8 mouse cellular contexts compared by ENCODE assay signal in the genomic region with DNA sequence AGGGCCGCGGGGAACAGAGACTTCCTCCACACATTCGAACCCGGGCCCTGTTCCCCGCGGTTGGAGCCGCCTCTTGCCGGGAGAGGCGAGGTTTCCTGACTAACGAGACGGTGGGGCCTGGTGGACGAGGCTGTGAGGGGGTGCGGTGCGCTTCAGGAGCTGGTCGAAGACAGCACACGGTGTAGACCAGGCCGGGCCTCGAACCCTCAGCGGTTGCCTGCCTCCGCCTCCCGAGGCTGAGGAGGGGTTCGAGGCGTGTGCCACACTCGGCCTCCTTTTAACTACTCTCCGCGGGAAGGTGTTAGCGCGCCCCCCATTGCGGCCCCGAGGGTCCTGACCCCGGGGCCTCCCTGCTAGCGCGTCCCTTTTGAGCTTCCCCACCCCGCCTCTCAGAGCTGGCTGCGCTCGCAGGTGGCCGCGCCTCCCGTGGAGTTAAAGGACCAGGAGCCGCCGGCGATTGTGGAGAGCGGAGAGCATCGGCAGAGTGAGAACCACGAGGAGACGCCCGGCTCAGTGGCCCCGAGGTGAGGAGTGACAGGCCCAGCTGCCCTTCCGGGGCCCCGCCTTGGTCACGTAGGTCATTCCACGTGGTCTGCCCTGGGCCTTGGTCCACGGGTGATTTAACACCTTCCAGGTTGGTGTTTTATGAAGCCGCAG. TPM values are rescaled to one million over a fixed set of nuclear protein-coding genes. Genes with fewer than 3 reads are reported as not detected.
DNase-seq lines count a peak whose midpoint lies in the region; ATAC-seq and TF ChIP-seq lines count a peak whose summit lies in the region.

No protein-coding gene starts in this region.

- peak overlapping the region; percentile 38 for H3K4me3 ChIP-seq in forebrain, embryonic 11.5 days (ENCODE audit: low read depth, low read length)
- peak overlapping the region; percentile 41 for H3K4me3 ChIP-seq in hindbrain, embryonic 14.5 days (replicated peaks; ENCODE audit: low read length)
- peak overlapping the region; percentile 52 for H3K4me3 ChIP-seq in liver, adult 2 months (ENCODE audit: insufficient read depth, low read depth, low read length)
- peak overlapping the region; percentile 43 for H3K4me3 ChIP-seq in midbrain, embryonic 15.5 days

- no peaks in the 10 kb centered on the region for H3K79me2 ChIP-seq in liver, adult 2 months (ENCODE audit: control insufficient read depth, insufficient read depth, low read length)

- whole genome bisulfite sequencing in forebrain, embryonic 11.5 days, result 2% methylated on average over 53 of the region's 54 CpGs
- WGBS in hindbrain, embryonic 14.5 days, result 4% methylated on average over 54 of the region's 54 CpGs
- 5% methylated on average over 52 of the region's 54 CpGs for WGBS in liver, adult 2 months
- 3% methylated on average over 54 of the region's 54 CpGs for WGBS in midbrain, embryonic 15.5 days

- H3K9ac ChIP-seq in forebrain, embryonic 11.5 days (ENCODE audit: low read length), result peak overlapping the region; percentile 57
- H3K9ac ChIP-seq in hindbrain, embryonic 14.5 days, result peak overlapping the region; percentile 54
- H3K9ac ChIP-seq in liver, adult 2 months (ENCODE audit: low read depth, low read length), result peak overlapping the region; percentile 54
- H3K9ac ChIP-seq in midbrain, embryonic 15.5 days, result peak overlapping the region; percentile 21

- no peak overlapping the region for H3K27ac ChIP-seq in forebrain, embryonic 11.5 days (ENCODE audit: low read depth, low read length)
- H3K27ac ChIP-seq in hindbrain, embryonic 14.5 days, result no peak overlapping the region
- no peak overlapping the region for H3K27ac ChIP-seq in liver, adult 2 months (replicated peaks; ENCODE audit: insufficient read depth, low read depth, low read length)
- H3K27ac ChIP-seq in midbrain, embryonic 15.5 days, result no peak overlapping the region

- peak; percentile 78 for ATAC-seq in forebrain, embryonic 11.5 days (replicated peaks; ENCODE audit: low FRiP score)
- peak; percentile 54; the same call in 1 of the 2 replicates for ATAC-seq in hindbrain, embryonic 14.5 days (ENCODE audit: low FRiP score)
- ATAC-seq in midbrain, embryonic 15.5 days (replicated peaks), result peak; percentile 57

- TF ChIP-seq POLR2A in liver, adult 2 months (IDR thresholded peaks at IDR 0.05; ENCODE audit: extremely low read depth, insufficient read depth, low read length), result no peak

- no peaks in the 10 kb centered on the region for H3K27me3 ChIP-seq in forebrain, embryonic 11.5 days (ENCODE audit: control insufficient read depth, insufficient read depth, low read length)
- H3K27me3 ChIP-seq in hindbrain, embryonic 14.5 days (ENCODE audit: control insufficient read depth, insufficient read depth, low read length), result peaks cover 6% of the 10 kb centered on the region; the same call in 1 of the 2 replicates
- H3K27me3 ChIP-seq in liver, adult 2 months (ENCODE audit: control insufficient read depth, insufficient read depth, low read length), result no peaks in the 10 kb centered on the region
- peaks cover 7% of the 10 kb centered on the region; the same call in 1 of the 2 replicates for H3K27me3 ChIP-seq in midbrain, embryonic 15.5 days (replicated peaks)

- H3K4me1 ChIP-seq in forebrain, embryonic 11.5 days (replicated peaks; ENCODE audit: control insufficient read depth, insufficient read depth, low read length), result peaks cover 12% of the 10 kb centered on the region
- H3K4me1 ChIP-seq in hindbrain, embryonic 14.5 days (replicated peaks; ENCODE audit: control insufficient read depth, insufficient read depth, low read length), result peaks cover 4% of the 10 kb centered on the region; the same call in 1 of the 2 replicates
- H3K4me1 ChIP-seq in liver, adult 2 months (ENCODE audit: control insufficient read depth, insufficient read depth, low read length), result peaks cover 8% of the 10 kb centered on the region; the same call in 1 of the 2 replicates
- peaks cover 10% of the 10 kb centered on the region for H3K4me1 ChIP-seq in midbrain, embryonic 15.5 days

- H3K9me3 ChIP-seq in forebrain, embryonic 11.5 days (ENCODE audit: control insufficient read depth, low read length), result no peaks in the 10 kb centered on the region
- no peaks in the 10 kb centered on the region for H3K9me3 ChIP-seq in hindbrain, embryonic 14.5 days (ENCODE audit: control insufficient read depth, low read length)
- no peaks in the 10 kb centered on the region for H3K9me3 ChIP-seq in midbrain, embryonic 15.5 days

- TF ChIP-seq CTCF in liver, adult 2 months (IDR thresholded peaks at IDR 0.05; ENCODE audit: low read depth, low read length), result no peak

- H3K36me3 ChIP-seq in forebrain, embryonic 11.5 days (ENCODE audit: control insufficient read depth, insufficient read depth, low read length), result peaks cover 6% of the 10 kb centered on the region; the same call in 1 of the 2 replicates
- H3K36me3 ChIP-seq in hindbrain, embryonic 14.5 days (replicated peaks; ENCODE audit: control insufficient read depth, insufficient read depth), result peaks cover 35% of the 10 kb centered on the region
- peaks cover 2% of the 10 kb centered on the region; the same call in 1 of the 2 replicates for H3K36me3 ChIP-seq in liver, adult 2 months (ENCODE audit: control insufficient read depth, insufficient read depth, low read length)
- H3K36me3 ChIP-seq in midbrain, embryonic 15.5 days (replicated peaks), result peaks cover 14% of the 10 kb centered on the region; the same call in 1 of the 2 replicates

- H3K4me2 ChIP-seq in forebrain, embryonic 11.5 days (ENCODE audit: low read depth, low read length, severe bottlenecking), result peak overlapping the region; percentile 80
- H3K4me2 ChIP-seq in hindbrain, embryonic 14.5 days (replicated peaks), result peak overlapping the region; percentile 88
- peak overlapping the region; percentile 87 for H3K4me2 ChIP-seq in midbrain, embryonic 15.5 days

- peak; percentile 22 to 42 for DNase-seq in adrenal gland, adult 18-20 months (ENCODE audit: low spot score in 2 of 2)
- no peak for DNase-seq in adrenal gland, adult 8-10 months
- peak; percentile 40 for DNase-seq in WW6 (ENCODE audit: low read depth, low spot score)
- peak; percentile 77 for DNase-seq in forebrain, embryonic 11.5 days (ENCODE audit: low spot score)
- no peak for DNase-seq in hindbrain, embryonic 14.5 days (ENCODE audit: low spot score)
- DNase-seq in liver, adult 2 months (ENCODE audit: extremely low read depth, low read depth, low spot score), result no peak
- DNase-seq in thymus, postnatal 0 days (ENCODE audit: low spot score), result peak; percentile 46

RNA-seq across cellular contexts. Expression of a gene that starts 0.5 kb away (rescaled TPM):
- total RNA-seq in adrenal gland, adult 18-20 months (2021), result 1 to 10 TPM; 6.9 to 9.4 TPM
- total RNA-seq in adrenal gland, adult 8-10 months (2022), result 1 to 10 TPM; 6.1 to 9.1 (median 7.1) TPM
- 86.2 and 87.8 TPM in 2 replicates for polyA plus RNA-seq in forebrain, embryonic 11.5 days (2014; fragmentation: Nextera tagmentation; extraction: Ambion mirVana)
- polyA plus RNA-seq in hindbrain, embryonic 14.5 days (2014; fragmentation: Nextera tagmentation; extraction: Ambion mirVana), result 27.7 and 32.5 TPM in 2 replicates
- total RNA-seq in liver, adult 2 months (2014; rRNA removed), result 1.1 and 1.6 TPM in 2 replicates
- 0.92 and 1.0 TPM in 2 replicates for polyA plus RNA-seq in liver, adult 2 months (2012; rRNA removed)
- polyA plus RNA-seq in midbrain, embryonic 15.5 days (2015; fragmentation: Nextera tagmentation; extraction: Ambion mirVana), result 18.4 and 22.0 TPM in 2 replicates
- polyA plus RNA-seq in thymus, postnatal 0 days (2015; fragmentation: Nextera tagmentation; extraction: Ambion mirVana), result 104 and 110 TPM in 2 replicates

RNA-seq across cellular contexts. Expression of a gene that starts 15.6 kb away (rescaled TPM):
- 10 to 100 TPM; 58.8 to 69.6 TPM for total RNA-seq in adrenal gland, adult 18-20 months (2021)
- total RNA-seq in adrenal gland, adult 8-10 months (2022), result 10 to 100 TPM; 59.9 to 76.8 (median 68.0) TPM
- 112 and 120 TPM in 2 replicates for polyA plus RNA-seq in forebrain, embryonic 11.5 days (2014; fragmentation: Nextera tagmentation; extraction: Ambion mirVana)
- polyA plus RNA-seq in hindbrain, embryonic 14.5 days (2014; fragmentation: Nextera tagmentation; extraction: Ambion mirVana), result 87.8 and 93.4 TPM in 2 replicates
- 11.0 and 13.6 TPM in 2 replicates for total RNA-seq in liver, adult 2 months (2014; rRNA removed)
- polyA plus RNA-seq in liver, adult 2 months (2012; rRNA removed), result 24.1 and 32.4 TPM in 2 replicates
- 126 and 127 TPM in 2 replicates for polyA plus RNA-seq in midbrain, embryonic 15.5 days (2015; fragmentation: Nextera tagmentation; extraction: Ambion mirVana)
- 92.4 and 93.1 TPM in 2 replicates for polyA plus RNA-seq in thymus, postnatal 0 days (2015; fragmentation: Nextera tagmentation; extraction: Ambion mirVana)

RNA-seq across cellular contexts. Expression of a gene that starts 21.3 kb away (rescaled TPM):
- 10 to 100 TPM; 52.4 to 56.5 TPM for total RNA-seq in adrenal gland, adult 18-20 months (2021)
- total RNA-seq in adrenal gland, adult 8-10 months (2022), result 10 to 100 TPM; 51.9 to 66.4 (median 60.4) TPM
- polyA plus RNA-seq in forebrain, embryonic 11.5 days (2014; fragmentation: Nextera tagmentation; extraction: Ambion mirVana), result 37.8 and 39.6 TPM in 2 replicates
- 25.6 and 29.8 TPM in 2 replicates for polyA plus RNA-seq in hindbrain, embryonic 14.5 days (2014; fragmentation: Nextera tagmentation; extraction: Ambion mirVana)
- 461 and 560 TPM in 2 replicates for total RNA-seq in liver, adult 2 months (2014; rRNA removed)
- 1,882 and 2,081 TPM in 2 replicates for polyA plus RNA-seq in liver, adult 2 months (2012; rRNA removed)
- 36.1 and 37.1 TPM in 2 replicates for polyA plus RNA-seq in midbrain, embryonic 15.5 days (2015; fragmentation: Nextera tagmentation; extraction: Ambion mirVana)
- polyA plus RNA-seq in thymus, postnatal 0 days (2015; fragmentation: Nextera tagmentation; extraction: Ambion mirVana), result 27.1 and 29.1 TPM in 2 replicates

RNA-seq across cellular contexts. Expression of a gene that starts 25.7 kb away (rescaled TPM):
- 100 to 1,000 TPM; 606 to 686 TPM for total RNA-seq in adrenal gland, adult 18-20 months (2021)
- 100 to 1,000 TPM; 629 to 719 (median 673) TPM for total RNA-seq in adrenal gland, adult 8-10 months (2022)
- polyA plus RNA-seq in forebrain, embryonic 11.5 days (2014; fragmentation: Nextera tagmentation; extraction: Ambion mirVana), result 722 and 731 TPM in 2 replicates
- 574 and 709 TPM in 2 replicates for polyA plus RNA-seq in hindbrain, embryonic 14.5 days (2014; fragmentation: Nextera tagmentation; extraction: Ambion mirVana)
- total RNA-seq in liver, adult 2 months (2014; rRNA removed), result 411 and 458 TPM in 2 replicates
- 308 and 349 TPM in 2 replicates for polyA plus RNA-seq in liver, adult 2 months (2012; rRNA removed)
- 669 and 673 TPM in 2 replicates for polyA plus RNA-seq in midbrain, embryonic 15.5 days (2015; fragmentation: Nextera tagmentation; extraction: Ambion mirVana)
- polyA plus RNA-seq in thymus, postnatal 0 days (2015; fragmentation: Nextera tagmentation; extraction: Ambion mirVana), result 383 and 479 TPM in 2 replicates

RNA-seq across cellular contexts. Expression of a gene that starts 29.3 kb away (rescaled TPM):
- total RNA-seq in adrenal gland, adult 18-20 months (2021), result not detected
- total RNA-seq in adrenal gland, adult 8-10 months (2022), result under 1 TPM in 2 of 4 experiments, not detected in 2; 0.22 to 0.24 TPM
- 14.2 and 17.5 TPM in 2 replicates for polyA plus RNA-seq in forebrain, embryonic 11.5 days (2014; fragmentation: Nextera tagmentation; extraction: Ambion mirVana)
- polyA plus RNA-seq in hindbrain, embryonic 14.5 days (2014; fragmentation: Nextera tagmentation; extraction: Ambion mirVana), result 0.70 and 0.91 TPM in 2 replicates
- 4.8 and 5.8 TPM in 2 replicates for total RNA-seq in liver, adult 2 months (2014; rRNA removed)
- polyA plus RNA-seq in liver, adult 2 months (2012; rRNA removed), result 5.2 and 6.6 TPM in 2 replicates
- 0.65 and 0.79 TPM in 2 replicates for polyA plus RNA-seq in midbrain, embryonic 15.5 days (2015; fragmentation: Nextera tagmentation; extraction: Ambion mirVana)
- polyA plus RNA-seq in thymus, postnatal 0 days (2015; fragmentation: Nextera tagmentation; extraction: Ambion mirVana), result 0.37 and 0.43 TPM in 2 replicates

Comparison
In these comparisons a context has a peak if more than half of its experiments do, and no peak if none do; other contexts are left out.
1. DNase-seq: peak in adrenal gland, adult 18-20 months (2 of 2), WW6 (single experiment), forebrain, embryonic 11.5 days (single experiment) and thymus, postnatal 0 days (single experiment); none in adrenal gland, adult 8-10 months (single experiment), hindbrain, embryonic 14.5 days (single experiment) and liver, adult 2 months (single experiment).
2. RNA of a gene that starts 21.3 kb away (polyA plus RNA-seq): 1,882 to 2,081 TPM in liver, adult 2 months; 37.8 to 39.6 TPM in forebrain, embryonic 11.5 days, 36.1 to 37.1 TPM in midbrain, embryonic 15.5 days, 27.1 to 29.1 TPM in thymus, postnatal 0 days and 25.6 to 29.8 TPM in hindbrain, embryonic 14.5 days; every median in the first group is over 10 times any median in the second.
3. Peak in every context shown above with its lines, with median percentiles within 50 percentile points of each other: ATAC-seq, H3K4me2 ChIP-seq, H3K4me3 ChIP-seq and H3K9ac ChIP-seq.